Mouse (Mus musculus): ENCODE measurements around the gene Cct2. TPM values are rescaled to one million over a fixed set of nuclear protein-coding genes. Genes with fewer than 3 reads are reported as not detected.

Gene Cct2
- polyA plus RNA-seq, 1 experiment from 2014 or later: 112 TPM

DNA sequence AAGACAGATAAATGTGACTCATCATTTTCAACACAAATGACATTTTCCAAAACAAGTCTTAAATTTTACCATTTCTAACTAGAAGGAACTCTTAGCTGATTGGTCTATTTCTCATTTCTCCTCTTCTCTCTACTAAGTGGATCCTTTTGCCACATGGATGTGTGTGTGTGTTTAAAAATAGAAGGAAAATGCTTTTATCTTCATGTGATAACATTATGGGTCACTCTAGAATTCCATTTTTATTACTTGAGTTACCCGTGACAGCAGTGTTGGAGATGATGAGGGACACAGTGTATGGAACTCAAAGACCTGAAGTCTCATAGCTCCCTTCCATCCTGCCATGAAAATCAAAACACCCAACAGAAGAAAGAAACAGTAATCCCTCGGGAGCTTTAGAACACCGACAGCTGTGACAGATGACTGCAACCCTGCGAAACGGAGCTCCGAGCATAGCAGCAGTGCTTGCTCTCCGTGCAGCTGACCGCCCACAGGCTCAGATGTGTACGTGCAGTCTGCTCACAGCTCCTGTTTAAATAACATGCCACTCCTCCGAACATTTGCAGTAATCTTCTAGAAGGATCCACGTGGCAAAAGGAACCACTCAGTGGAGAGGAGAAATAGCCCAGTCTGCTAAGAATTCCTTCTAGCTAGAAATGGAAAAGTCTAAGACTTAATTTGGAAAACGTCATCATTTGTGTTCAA lies 49.8 kb downstream of the Cct2 start:
- ATAC-seq: peak; percentile 74
- Histone ChIP-seq H3K9ac (ENCODE audit: low read depth, low read length) (no peak overlapping the region), H3K9me3 (ENCODE audit: control insufficient read depth) (no peaks in the 10 kb centered on the region), H3K4me1 (replicated peaks; ENCODE audit: control insufficient read depth, insufficient read depth, low read length) (0 out of 2 replicates have a peak, but pooled peaks cover 6% of the 10 kb centered on the region), H3K27ac (ENCODE audit: low read depth, low read length) (no peak overlapping the region), H3K36me3 (ENCODE audit: control insufficient read depth, insufficient read depth) (no peaks in the 10 kb centered on the region), H3K4me2 (replicated peaks; ENCODE audit: low read depth) (peak overlapping the region; percentile 51), H3K4me3 (ENCODE audit: low read depth, low read length) (no peak overlapping the region), H3K27me3 (replicated peaks; ENCODE audit: control insufficient read depth, insufficient read depth, low read length) (no peaks in the 10 kb centered on the region)
- 9% methylated on average over 12 of the region's 12 CpGs for WGBS
- TF ChIP-seq CTCF (IDR thresholded peaks at IDR 0.05; ENCODE audit: low read depth): peak; percentile 36; the same call in 1 of the 2 replicates

DNA sequence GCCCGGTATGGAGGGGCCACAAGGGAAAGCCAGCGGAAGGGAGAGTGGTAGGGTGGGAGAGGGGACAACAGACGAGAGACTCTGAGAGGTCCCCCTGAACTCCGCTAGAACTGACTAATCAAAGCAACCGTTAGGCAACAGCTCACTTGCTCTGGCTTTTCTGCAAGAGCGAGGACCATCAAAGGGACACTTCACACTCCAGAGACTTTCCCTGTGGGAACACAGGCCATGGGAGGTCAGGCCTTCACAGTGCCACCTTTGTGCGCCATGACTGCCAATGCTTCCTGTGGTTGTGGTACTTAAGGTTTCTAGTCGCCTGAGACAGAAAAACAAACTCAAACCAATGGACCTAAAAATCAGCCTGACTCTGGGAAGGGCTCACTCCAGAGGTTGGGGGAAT lies 52.6 kb downstream of the Cct2 start:
- Histone ChIP-seq H3K36me3 (ENCODE audit: control insufficient read depth, insufficient read depth) (no peaks in the 10 kb centered on the region), H3K9me3 (ENCODE audit: control insufficient read depth) (no peaks in the 10 kb centered on the region), H3K27ac (ENCODE audit: low read depth, low read length) (no peak overlapping the region), H3K4me2 (replicated peaks; ENCODE audit: low read depth) (no peak overlapping the region), H3K9ac (ENCODE audit: low read depth, low read length) (no peak overlapping the region), H3K27me3 (replicated peaks; ENCODE audit: control insufficient read depth, insufficient read depth, low read length) (no peaks in the 10 kb centered on the region), H3K4me3 (ENCODE audit: low read depth, low read length) (no peak overlapping the region), H3K4me1 (replicated peaks; ENCODE audit: control insufficient read depth, insufficient read depth, low read length) (0 out of 2 replicates have a peak, but pooled peaks cover 6% of the 10 kb centered on the region)
- TF ChIP-seq CTCF (IDR thresholded peaks at IDR 0.05; ENCODE audit: low read depth): no peak
- ATAC-seq: no peak
- WGBS: 79% methylated on average over 8 of the region's 8 CpGs

GRCm38 (mm10) chr10:117009691-117010090 lies 53.9 kb downstream of the Cct2 start:
- WGBS: 71% methylated on average over 6 of the region's 6 CpGs
- H3K9ac ChIP-seq (ENCODE audit: low read depth, low read length): no peak overlapping the region
- 0 out of 2 replicates have a peak, but pooled peaks cover 6% of the 10 kb centered on the region for H3K4me1 ChIP-seq (replicated peaks; ENCODE audit: control insufficient read depth, insufficient read depth, low read length)
- no peak for TF ChIP-seq CTCF (IDR thresholded peaks at IDR 0.05; ENCODE audit: low read depth)
- no peak overlapping the region for H3K4me2 ChIP-seq (replicated peaks; ENCODE audit: low read depth)
- no peak overlapping the region for H3K4me3 ChIP-seq (ENCODE audit: low read depth, low read length)
- no peaks in the 10 kb centered on the region for H3K27me3 ChIP-seq (replicated peaks; ENCODE audit: control insufficient read depth, insufficient read depth, low read length)
- H3K9me3 ChIP-seq (ENCODE audit: control insufficient read depth): no peaks in the 10 kb centered on the region
- H3K27ac ChIP-seq (ENCODE audit: low read depth, low read length): no peak overlapping the region
- no peaks in the 10 kb centered on the region for H3K36me3 ChIP-seq (ENCODE audit: control insufficient read depth, insufficient read depth)
- no peak for ATAC-seq

- no peak for TF ChIP-seq CTCF (IDR thresholded peaks at IDR 0.05; ENCODE audit: low read depth)
- Histone ChIP-seq H3K27me3 (replicated peaks; ENCODE audit: control insufficient read depth, insufficient read depth, low read length) (no peaks in the 10 kb centered on the region), H3K9me3 (ENCODE audit: control insufficient read depth) (no peaks in the 10 kb centered on the region), H3K9ac (ENCODE audit: low read depth, low read length) (no peak overlapping the region), H3K4me3 (ENCODE audit: low read depth, low read length) (no peak overlapping the region), H3K36me3 (ENCODE audit: control insufficient read depth, insufficient read depth) (no peaks in the 10 kb centered on the region), H3K4me2 (replicated peaks; ENCODE audit: low read depth) (0 out of 2 replicates have a peak overlapping the region, but pooled peaks have one; percentile 0), H3K27ac (ENCODE audit: low read depth, low read length) (no peak overlapping the region), H3K4me1 (replicated peaks; ENCODE audit: control insufficient read depth, insufficient read depth, low read length) (no peaks in the 10 kb centered on the region)
- WGBS: 39% methylated on average over 12 of the region's 12 CpGs
- no peak for ATAC-seq
Measured at GRCm38 (mm10) chr10:117005707-117006464, 57.7 kb downstream of the Cct2 start.

- Histone ChIP-seq H3K27ac (ENCODE audit: low read depth, low read length) (no peak overlapping the region), H3K9ac (ENCODE audit: low read depth, low read length) (no peak overlapping the region), H3K4me3 (ENCODE audit: low read depth, low read length) (no peak overlapping the region), H3K9me3 (ENCODE audit: control insufficient read depth) (no peaks in the 10 kb centered on the region), H3K4me2 (replicated peaks; ENCODE audit: low read depth) (no peak overlapping the region), H3K36me3 (ENCODE audit: control insufficient read depth, insufficient read depth) (no peaks in the 10 kb centered on the region), H3K4me1 (replicated peaks; ENCODE audit: control insufficient read depth, insufficient read depth, low read length) (no peaks in the 10 kb centered on the region), H3K27me3 (replicated peaks; ENCODE audit: control insufficient read depth, insufficient read depth, low read length) (no peaks in the 10 kb centered on the region)
- TF ChIP-seq CTCF (IDR thresholded peaks at IDR 0.05; ENCODE audit: low read depth): no peak
- ATAC-seq: no peak
- WGBS: 86% methylated on average over 5 of the region's 5 CpGs
Measured at GRCm38 (mm10) chr10:117004695-117005094, 58.9 kb downstream of the Cct2 start.

Other genes starting within 250 kb of the Cct2 start
- gene Myrfl, start 166.9 kb downstream of the Cct2 start, polyA plus RNA-seq (2015; fragmentation: Nextera tagmentation; extraction: Ambion mirVana): 7.3 and 9.5 TPM in 2 replicates
- gene Rab3ip, start 113.0 kb downstream of the Cct2 start, polyA plus RNA-seq (2015; fragmentation: Nextera tagmentation; extraction: Ambion mirVana): 20.9 and 21.9 TPM in 2 replicates
- not detected in 2 replicates for gene Gm10271, start 91.2 kb downstream of the Cct2 start, polyA plus RNA-seq (2015; fragmentation: Nextera tagmentation; extraction: Ambion mirVana)
- gene Best3, start 77.5 kb downstream of the Cct2 start, polyA plus RNA-seq (2015; fragmentation: Nextera tagmentation; extraction: Ambion mirVana): not detected in 2 replicates
- gene Lrrc10, start 18.5 kb downstream of the Cct2 start, polyA plus RNA-seq (2015; fragmentation: Nextera tagmentation; extraction: Ambion mirVana): not detected in 2 replicates
- gene Frs2, start 84.7 kb upstream of the Cct2 start, polyA plus RNA-seq (2015; fragmentation: Nextera tagmentation; extraction: Ambion mirVana): 17.9 and 18.5 TPM in 2 replicates
- 41.6 and 43.5 TPM in 2 replicates for gene Yeats4, start 160.7 kb upstream of the Cct2 start, polyA plus RNA-seq (2015; fragmentation: Nextera tagmentation; extraction: Ambion mirVana)
- gene 9530003J23Rik, start 174.9 kb upstream of the Cct2 start, polyA plus RNA-seq (2015; fragmentation: Nextera tagmentation; extraction: Ambion mirVana): not detected in 2 replicates
- 43.9 and 47.9 TPM in 2 replicates for gene Lyz2, start 218.5 kb upstream of the Cct2 start, polyA plus RNA-seq (2015; fragmentation: Nextera tagmentation; extraction: Ambion mirVana)
- 7.7 and 9.6 TPM in 2 replicates for gene Lyz1, start 229.1 kb upstream of the Cct2 start, polyA plus RNA-seq (2015; fragmentation: Nextera tagmentation; extraction: Ambion mirVana)

Measured in intestine, postnatal 0 days (tissue).